Mouse (Mus musculus) embryonic facial prominence, embryonic 12.5 days (tissue): ENCODE measurements around the gene Pde4b. TPM values are rescaled to one million over a fixed set of nuclear protein-coding genes. Genes with fewer than 3 reads are reported as not detected.

Source experiments
- ATAC-seq: fragments of 200-750 bp; cut with Nextera tagmentation; 2 replicates; pipeline ENCODE4 v1.8.0; 2017; ENCODE audit not compliant: insufficient number of reproducible peaks, insufficient read depth, low FRiP score, low TSS enrichment
- H3K27ac ChIP-seq: fragments of 300-500 bp; sonication (generic); 2 replicates; pipeline ENCODE4 v1.5.1; 2016; ENCODE audit warnings: mild to moderate bottlenecking
- H3K27me3 ChIP-seq: fragments of 300-500 bp; sonication (generic); 2 replicates; pipeline ENCODE4 v1.6.1; 2016; ENCODE audit warnings: mild to moderate bottlenecking, moderate library complexity
- H3K36me3 ChIP-seq: fragments of 300-500 bp; sonication (generic); 2 replicates; pipeline ENCODE4 v1.6.1; 2016; ENCODE audit warnings: mild to moderate bottlenecking
- H3K4me1 ChIP-seq: fragments of 300-500 bp; sonication (generic); 2 replicates; pipeline ENCODE4 v1.6.1; 2016
- H3K4me2 ChIP-seq: fragments of 300-500 bp; sonication (generic); replicated peaks from 2 replicates; pipeline ENCODE4 v1.6.1; 2016; ENCODE audit warnings: mild to moderate bottlenecking, moderate library complexity
- H3K4me3 ChIP-seq: fragments of 300-500 bp; sonication (generic); 2 replicates; pipeline ENCODE4 v1.5.1; 2016; ENCODE audit warnings: mild to moderate bottlenecking
- H3K9ac ChIP-seq: fragments of 300-500 bp; sonication (generic); 2 replicates; pipeline ENCODE4 v1.6.1; 2016; ENCODE audit warnings: mild to moderate bottlenecking, moderate library complexity
- H3K9me3 ChIP-seq: fragments of 300-500 bp; sonication (generic); 2 replicates; pipeline ENCODE4 v1.6.1; 2016; ENCODE audit warnings: mild to moderate bottlenecking, moderate library complexity
- WGBS: fragments of 180-500 bp; shearing (Covaris S2); methylation state at CpG from one replicate; pipeline ENCODE4 v1.1.7; 2016; 5-methylcytosine and 5-hydroxymethylcytosine counted together
- polyA plus RNA-seq: library from polyadenylated mRNA; unstranded; fragments of >200 nt; fragmentation: Nextera tagmentation; extraction: Ambion mirVana; gene quantifications from 2 replicates; pipeline ENCODE4 v1.2.1, GENCODE M21; 2016

Pde4b gene
- polyA plus RNA-seq, 1 experiment from 2014 or later: 11.1 TPM

- Histone ChIP-seq H3K9me3 (no peaks in the 10 kb centered on the region), H3K4me1 (no peaks in the 10 kb centered on the region), H3K4me2 (no peak overlapping the region), H3K27me3 (no peaks in the 10 kb centered on the region), H3K27ac (no peak overlapping the region), H3K4me3 (no peak overlapping the region), H3K36me3 (no peaks in the 10 kb centered on the region), H3K9ac (no peak overlapping the region)
- no peak for ATAC-seq
- WGBS: 86% methylated on average over 5 of the region's 5 CpGs
Measured at GRCm38 (mm10) chr4:102197707-102198106, 110.4 kb downstream of the Pde4b start.

GRCm38 (mm10) chr4:102209773-102210172 is 122.4 kb downstream of the Pde4b start:
- no peaks in the 10 kb centered on the region for H3K27me3 ChIP-seq
- H3K4me1 ChIP-seq: no peaks in the 10 kb centered on the region
- no peak overlapping the region for H3K4me3 ChIP-seq
- no peaks in the 10 kb centered on the region for H3K36me3 ChIP-seq
- H3K27ac ChIP-seq: no peak overlapping the region
- no peak overlapping the region for H3K9ac ChIP-seq
- 90% methylated on average over 2 of the region's 2 CpGs for WGBS
- H3K4me2 ChIP-seq: no peak overlapping the region
- H3K9me3 ChIP-seq: no peaks in the 10 kb centered on the region
- no peak for ATAC-seq

GRCm38 (mm10) chr4:102226700-102227099 is 139.4 kb downstream of the Pde4b start:
- ATAC-seq: no peak
- Histone ChIP-seq H3K4me2 (no peak overlapping the region), H3K9ac (no peak overlapping the region), H3K27ac (no peak overlapping the region), H3K36me3 (no peaks in the 10 kb centered on the region), H3K4me3 (no peak overlapping the region), H3K27me3 (no peaks in the 10 kb centered on the region), H3K9me3 (no peaks in the 10 kb centered on the region), H3K4me1 (0 out of 2 replicates have a peak, but pooled peaks cover 6% of the 10 kb centered on the region)

- Histone ChIP-seq H3K4me1 (0 out of 2 replicates have a peak, but pooled peaks cover 6% of the 10 kb centered on the region), H3K9me3 (no peaks in the 10 kb centered on the region), H3K36me3 (no peaks in the 10 kb centered on the region), H3K4me2 (no peak overlapping the region), H3K27ac (no peak overlapping the region), H3K9ac (no peak overlapping the region), H3K27me3 (no peaks in the 10 kb centered on the region), H3K4me3 (no peak overlapping the region)
- ATAC-seq: no peak
- WGBS: 56% methylated on average over 7 of the region's 7 CpGs
Measured at GRCm38 (mm10) chr4:102228953-102229586, 141.7 kb downstream of the Pde4b start.

GRCm38 (mm10) chr4:102230898-102231297 is 143.6 kb downstream of the Pde4b start:
- Histone ChIP-seq H3K4me1 (0 out of 2 replicates have a peak, but pooled peaks cover 10% of the 10 kb centered on the region), H3K4me3 (no peak overlapping the region), H3K36me3 (no peaks in the 10 kb centered on the region), H3K9ac (no peak overlapping the region), H3K9me3 (no peaks in the 10 kb centered on the region), H3K27me3 (no peaks in the 10 kb centered on the region), H3K4me2 (no peak overlapping the region), H3K27ac (no peak overlapping the region)
- ATAC-seq: no peak
- 58% methylated on average over 1 of the region's 1 CpGs for WGBS

- Histone ChIP-seq H3K27ac (no peak overlapping the region), H3K27me3 (no peaks in the 10 kb centered on the region), H3K36me3 (no peaks in the 10 kb centered on the region), H3K4me1 (0 out of 2 replicates have a peak, but pooled peaks cover 10% of the 10 kb centered on the region), H3K9ac (no peak overlapping the region), H3K4me3 (no peak overlapping the region), H3K4me2 (no peak overlapping the region), H3K9me3 (no peaks in the 10 kb centered on the region)
- no peak for ATAC-seq
- WGBS: 81% methylated on average over 1 of the region's 1 CpGs
Measured at GRCm38 (mm10) chr4:102233633-102234032, 146.3 kb downstream of the Pde4b start.

- no peak overlapping the region for H3K4me2 ChIP-seq
- H3K9me3 ChIP-seq: no peaks in the 10 kb centered on the region
- no peak for ATAC-seq
- peaks cover 7% of the 10 kb centered on the region; the same call in 1 of the 2 replicates for H3K4me1 ChIP-seq
- 46% methylated on average over 2 of the region's 2 CpGs for WGBS
- no peak overlapping the region for H3K9ac ChIP-seq
- H3K4me3 ChIP-seq: no peak overlapping the region
- no peak overlapping the region for H3K27ac ChIP-seq
- H3K27me3 ChIP-seq: no peaks in the 10 kb centered on the region
- H3K36me3 ChIP-seq: no peaks in the 10 kb centered on the region
Measured at GRCm38 (mm10) chr4:102235151-102235550, 147.8 kb downstream of the Pde4b start.

- WGBS: 59% methylated on average over 2 of the region's 2 CpGs
- Histone ChIP-seq H3K27me3 (no peaks in the 10 kb centered on the region), H3K9ac (no peak overlapping the region), H3K27ac (no peak overlapping the region), H3K36me3 (no peaks in the 10 kb centered on the region), H3K9me3 (no peaks in the 10 kb centered on the region), H3K4me3 (no peak overlapping the region), H3K4me2 (no peak overlapping the region), H3K4me1 (peaks cover 4% of the 10 kb centered on the region; the same call in 1 of the 2 replicates)
- ATAC-seq: no peak
Measured at GRCm38 (mm10) chr4:102239102-102239501, 151.8 kb downstream of the Pde4b start.

GRCm38 (mm10) chr4:102239657-102240390 is 152.5 kb downstream of the Pde4b start:
- peaks cover 4% of the 10 kb centered on the region; the same call in 1 of the 2 replicates for H3K4me1 ChIP-seq
- ATAC-seq: 0 out of 2 replicates have a peak, but pooled peaks have one; percentile 35
- WGBS: 65% methylated on average over 12 of the region's 12 CpGs

GRCm38 (mm10) chr4:102240754-102241427 is 153.5 kb downstream of the Pde4b start:
- WGBS: 80% methylated on average over 8 of the region's 8 CpGs
- Histone ChIP-seq H3K4me2 (no peak overlapping the region), H3K9ac (no peak overlapping the region), H3K4me1 (no peaks in the 10 kb centered on the region; the same call in 1 of the 2 replicates), H3K27ac (no peak overlapping the region), H3K36me3 (no peaks in the 10 kb centered on the region), H3K9me3 (no peaks in the 10 kb centered on the region), H3K4me3 (no peak overlapping the region), H3K27me3 (no peaks in the 10 kb centered on the region)
- no peak for ATAC-seq

More at GRCm38 (mm10) chr4:102239657-102240390, 152.5 kb downstream of the Pde4b start:
- H3K27ac ChIP-seq: 0 out of 2 replicates have a peak overlapping the region, but pooled peaks have one; percentile 23
- no peaks in the 10 kb centered on the region for H3K9me3 ChIP-seq
- no peaks in the 10 kb centered on the region for H3K36me3 ChIP-seq
- H3K4me2 ChIP-seq: no peak overlapping the region
- H3K27me3 ChIP-seq: no peaks in the 10 kb centered on the region
- H3K4me3 ChIP-seq: no peak overlapping the region
- H3K9ac ChIP-seq: no peak overlapping the region

GRCm38 (mm10) chr4:102253994-102254393 is 166.7 kb downstream of the Pde4b start:
- ATAC-seq: no peak
- H3K4me2 ChIP-seq: peak overlapping the region; percentile 63

More at GRCm38 (mm10) chr4:102253994-102254393, 166.7 kb downstream of the Pde4b start:
- no peaks in the 10 kb centered on the region for H3K36me3 ChIP-seq
- no peaks in the 10 kb centered on the region for H3K27me3 ChIP-seq
- peaks cover 7% of the 10 kb centered on the region for H3K4me1 ChIP-seq
- H3K9ac ChIP-seq: no peak overlapping the region
- H3K4me3 ChIP-seq: no peak overlapping the region
- H3K9me3 ChIP-seq: no peaks in the 10 kb centered on the region
- H3K27ac ChIP-seq: no peak overlapping the region
